Mouse (Mus musculus): ENCODE data around the gene Mrpl47. TPM values are rescaled to one million over a fixed set of nuclear protein-coding genes. Genes with fewer than 3 reads are reported as not detected.
"Not testable (repeated sequence)": the region's sequence is repeated elsewhere in the genome, so short reads cannot be mapped to it uniquely, and the experiment has no call there.

Mrpl47 gene
- polyA plus RNA-seq, 1 experiment from 2014 or later = 46.7 TPM

DNA sequence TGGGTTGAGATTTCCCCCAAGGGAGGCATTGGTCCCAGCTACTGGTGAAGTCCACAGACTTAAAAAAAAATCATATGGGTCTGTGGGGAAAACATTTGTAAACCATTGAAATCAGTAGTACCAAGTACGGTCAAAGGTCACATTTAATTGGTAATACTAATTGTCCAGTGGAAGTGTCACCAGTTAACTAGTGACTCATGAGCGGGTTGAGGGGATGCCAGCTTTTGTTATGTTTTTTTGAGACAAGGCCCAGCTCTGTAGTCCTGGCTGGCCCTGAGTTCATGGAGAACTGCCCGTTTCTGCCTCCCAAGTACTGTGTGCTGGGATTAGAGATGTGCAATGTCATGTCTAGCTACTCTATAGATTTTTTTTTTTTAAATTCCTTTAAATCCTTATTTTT lies 23.7 kb downstream of the Mrpl47 start:
- no peaks in the 10 kb centered on the region for H3K9me3 ChIP-seq (ENCODE audit: control insufficient read depth, low read length)
- H3K36me3 ChIP-seq (ENCODE audit: control insufficient read depth, insufficient read depth, low read length) = peaks cover 34% of the 10 kb centered on the region
- ATAC-seq (ENCODE audit: low FRiP score) (no peak), DNase-seq (ENCODE audit: low spot score, missing footprints) (no peak)
- no peak overlapping the region for H3K4me2 ChIP-seq
- H3K27ac ChIP-seq (ENCODE audit: low read depth, low read length) = no peak overlapping the region
- 94% methylated on average over 3 of the region's 3 CpGs for WGBS
- H3K4me3 ChIP-seq (ENCODE audit: low read depth, low read length) = no peak overlapping the region
- H3K9ac ChIP-seq (ENCODE audit: low read length) = no peak overlapping the region
- peaks cover 9% of the 10 kb centered on the region for H3K4me1 ChIP-seq (ENCODE audit: control insufficient read depth, insufficient read depth, low read length)
- H3K27me3 ChIP-seq (ENCODE audit: control insufficient read depth, insufficient read depth, low read length) = no peaks in the 10 kb centered on the region

DNA sequence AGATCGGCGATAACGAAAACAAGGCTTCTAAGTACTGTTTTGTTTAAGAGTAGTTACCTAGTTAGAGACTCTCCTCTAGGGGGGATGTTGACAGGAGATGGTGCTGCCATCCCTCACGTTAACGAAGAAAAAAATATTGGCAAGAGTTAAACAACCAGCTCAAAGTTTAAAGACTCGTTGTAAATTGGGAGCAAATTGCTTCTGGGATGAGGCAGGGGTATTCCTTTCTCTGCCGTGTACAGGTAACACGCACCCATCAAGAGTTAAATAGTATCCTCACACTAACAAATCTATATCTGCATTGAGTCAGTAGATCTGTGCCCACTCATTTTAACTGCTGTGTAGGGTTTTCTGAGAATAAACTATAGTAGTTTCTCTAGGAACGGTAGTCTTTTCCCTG lies 28.0 kb downstream of the Mrpl47 start:
- Histone ChIP-seq H3K27me3 (ENCODE audit: control insufficient read depth, insufficient read depth, low read length) (no peaks in the 10 kb centered on the region), H3K36me3 (ENCODE audit: control insufficient read depth, insufficient read depth, low read length) (peaks cover 16% of the 10 kb centered on the region; the same call in 1 of the 2 replicates), H3K27ac (ENCODE audit: low read depth, low read length) (no peak overlapping the region), H3K4me3 (ENCODE audit: low read depth, low read length) (peak overlapping the region; percentile 98), H3K9ac (ENCODE audit: low read length) (peak overlapping the region; percentile 97), H3K4me1 (ENCODE audit: control insufficient read depth, insufficient read depth, low read length) (peaks cover 9% of the 10 kb centered on the region), H3K9me3 (ENCODE audit: control insufficient read depth, low read length) (no peaks in the 10 kb centered on the region), H3K4me2 (peak overlapping the region; percentile 87)
- ATAC-seq (ENCODE audit: low FRiP score) (no peak), DNase-seq (ENCODE audit: low spot score, missing footprints) (peak; percentile 82)
- WGBS = 11% methylated on average over 9 of the region's 9 CpGs

DNA sequence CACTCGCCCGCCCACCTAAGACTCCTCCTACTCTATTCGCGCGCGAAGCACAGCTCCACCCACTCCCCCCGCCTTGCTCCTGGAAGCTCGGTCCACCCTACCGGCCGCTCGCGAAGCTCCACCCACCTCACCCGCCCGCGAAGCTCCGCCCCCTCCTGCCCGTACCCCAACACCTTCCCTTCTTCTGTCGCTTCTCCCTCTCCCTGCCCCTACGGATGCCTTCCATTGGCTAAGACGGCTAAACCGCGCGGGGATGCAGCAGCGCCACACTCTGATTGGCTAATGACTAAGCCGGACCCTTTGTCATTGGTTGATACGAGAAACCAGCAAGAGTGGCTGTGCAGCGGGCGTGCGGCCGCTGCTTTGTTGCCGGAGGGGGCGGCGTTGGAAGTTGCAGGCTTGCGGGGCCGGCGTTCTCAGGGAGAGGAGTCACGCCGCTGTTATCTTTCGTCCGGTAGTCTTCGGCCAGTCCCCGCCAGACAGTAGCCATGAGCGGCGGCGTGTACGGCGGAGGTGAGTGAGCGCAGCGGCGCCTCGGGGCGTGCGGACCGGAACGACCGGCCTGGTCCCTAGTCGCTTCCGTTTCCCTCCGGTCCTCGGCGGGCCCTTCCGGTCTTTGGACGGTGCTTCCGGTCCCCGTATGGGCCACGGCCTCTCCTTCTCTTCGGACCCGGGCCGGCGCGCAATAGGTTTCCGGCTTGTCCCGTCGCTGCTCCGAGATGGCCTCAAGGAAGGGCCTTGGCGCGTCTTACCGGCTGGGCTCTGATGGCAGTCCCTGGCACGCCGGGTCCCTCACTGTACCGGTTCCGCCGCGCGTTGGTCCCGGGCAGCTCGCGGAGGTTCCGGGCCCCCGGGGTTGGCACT lies 28.8 kb downstream of the Mrpl47 start:
- no peaks in the 10 kb centered on the region for H3K9me3 ChIP-seq (ENCODE audit: control insufficient read depth, low read length)
- H3K4me2 ChIP-seq = peak overlapping the region; percentile 87
- peak; percentile 100 for ATAC-seq (ENCODE audit: low FRiP score)
- H3K9ac ChIP-seq (ENCODE audit: low read length) = peak overlapping the region; percentile 97
- H3K36me3 ChIP-seq (ENCODE audit: control insufficient read depth, insufficient read depth, low read length) = peaks cover 12% of the 10 kb centered on the region; the same call in 1 of the 2 replicates
- WGBS = under 1% methylated on average over 90 of the region's 90 CpGs
- DNase-seq (ENCODE audit: low spot score, missing footprints) = peak; percentile 100
- H3K27ac ChIP-seq (ENCODE audit: low read depth, low read length) = peak overlapping the region; percentile 87
- peak overlapping the region; percentile 98 for H3K4me3 ChIP-seq (ENCODE audit: low read depth, low read length)
- H3K4me1 ChIP-seq (ENCODE audit: control insufficient read depth, insufficient read depth, low read length) = peaks cover 9% of the 10 kb centered on the region
- H3K27me3 ChIP-seq (ENCODE audit: control insufficient read depth, insufficient read depth, low read length) = no peaks in the 10 kb centered on the region

DNA sequence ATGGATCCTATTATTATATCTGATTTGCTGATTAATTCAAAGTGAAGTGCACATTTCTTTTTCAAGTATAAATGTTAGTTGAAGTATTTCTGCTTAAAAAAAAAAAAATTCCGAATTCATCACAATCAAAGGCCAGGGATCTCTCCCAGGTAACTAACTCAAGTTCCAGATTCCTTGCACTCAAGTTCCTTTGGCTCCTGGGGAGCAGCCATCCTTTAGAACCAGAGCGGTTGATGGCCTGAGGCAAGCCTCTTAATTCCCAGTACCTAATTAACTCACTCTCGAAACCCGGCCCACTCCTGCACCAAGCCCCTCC lies 29.4 kb downstream of the Mrpl47 start:
- 5% methylated on average over 4 of the region's 4 CpGs for WGBS
- H3K4me2 ChIP-seq = peak overlapping the region; percentile 37; the same call in 1 of the 2 replicates
- no peak for DNase-seq (ENCODE audit: low spot score, missing footprints)
- peaks cover 9% of the 10 kb centered on the region for H3K4me1 ChIP-seq (ENCODE audit: control insufficient read depth, insufficient read depth, low read length)
- no peak overlapping the region; the same call in 1 of the 2 replicates for H3K27ac ChIP-seq (ENCODE audit: low read depth, low read length)
- ATAC-seq (ENCODE audit: low FRiP score) = no peak
- H3K27me3 ChIP-seq (ENCODE audit: control insufficient read depth, insufficient read depth, low read length) = no peaks in the 10 kb centered on the region
- no peak overlapping the region for H3K9ac ChIP-seq (ENCODE audit: low read length)
- H3K4me3 ChIP-seq (ENCODE audit: low read depth, low read length) = peak overlapping the region; percentile 98
- H3K9me3 ChIP-seq (ENCODE audit: control insufficient read depth, low read length) = no peaks in the 10 kb centered on the region
- peaks cover 8% of the 10 kb centered on the region; the same call in 1 of the 2 replicates for H3K36me3 ChIP-seq (ENCODE audit: control insufficient read depth, insufficient read depth, low read length)

DNA sequence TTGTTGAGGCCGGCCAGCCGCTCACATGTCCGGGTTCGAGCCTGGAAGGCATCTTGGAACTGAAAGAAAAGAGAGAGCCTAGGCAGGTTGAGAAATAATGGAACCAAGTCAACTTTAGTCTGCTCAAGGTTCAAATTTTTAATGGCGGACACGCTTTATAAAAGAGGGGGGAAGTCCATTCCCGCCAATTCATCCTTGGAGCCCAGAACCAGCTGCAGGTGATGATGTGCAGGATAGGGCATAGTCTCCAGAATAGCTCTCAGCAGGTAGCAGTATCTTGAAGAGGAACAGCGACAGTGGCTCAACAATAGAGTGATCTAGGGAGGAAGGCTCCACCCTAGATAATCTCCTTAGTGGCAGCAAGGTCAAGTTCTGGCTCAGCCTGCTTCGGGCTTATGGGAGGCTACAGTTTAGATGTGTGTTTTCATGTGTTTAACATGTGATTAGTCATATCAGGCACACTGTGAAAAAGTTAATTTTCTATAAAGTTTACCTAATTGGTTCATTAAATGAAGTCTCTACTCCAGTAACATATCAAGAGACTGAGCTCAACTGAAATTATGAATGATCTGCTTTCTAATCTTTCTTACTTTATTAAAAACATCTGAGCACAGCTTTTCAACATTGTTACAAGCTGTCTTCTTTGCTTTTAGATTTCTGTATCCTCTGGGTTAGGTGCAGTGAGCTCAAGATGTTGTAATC lies 31.6 kb downstream of the Mrpl47 start, which contains the start of gene Actl6a:
Actl6a (plus strand) TSS at position 652 of the 702 bp plus-strand sequence.
- H3K4me1 ChIP-seq (ENCODE audit: control insufficient read depth, insufficient read depth, low read length); DNase-seq (ENCODE audit: low spot score, missing footprints); H3K9me3 ChIP-seq (ENCODE audit: control insufficient read depth, low read length); H3K4me3 ChIP-seq (ENCODE audit: low read depth, low read length); H3K9ac ChIP-seq (ENCODE audit: low read length); H3K27ac ChIP-seq (ENCODE audit: low read depth, low read length); ATAC-seq (ENCODE audit: low FRiP score); H3K36me3 ChIP-seq (ENCODE audit: control insufficient read depth, insufficient read depth, low read length); H3K4me2 ChIP-seq; H3K27me3 ChIP-seq (ENCODE audit: control insufficient read depth, insufficient read depth, low read length): not testable (repeated sequence)
- 80% methylated on average over 9 of the region's 9 CpGs for WGBS

DNA sequence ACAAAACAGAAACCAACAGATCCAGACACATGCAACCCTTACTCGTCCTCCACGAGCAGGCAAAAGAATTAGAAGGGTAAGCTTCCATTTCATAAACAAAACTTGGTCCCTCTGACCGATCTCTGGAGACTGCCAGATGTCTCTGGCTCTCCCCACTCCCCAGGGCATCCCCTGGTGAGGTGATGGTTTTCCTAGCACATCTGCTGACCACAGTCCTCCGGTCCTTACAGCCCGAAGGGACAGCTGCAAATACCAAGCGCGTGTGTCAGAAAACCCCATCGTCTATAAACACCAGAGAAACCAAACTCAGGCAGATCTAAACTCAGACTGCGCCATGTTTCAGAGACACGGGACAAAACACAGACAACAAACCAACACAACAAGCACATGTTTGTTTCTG lies 32.8 kb downstream of the Mrpl47 start:
- not testable (repeated sequence) for H3K4me1 ChIP-seq (ENCODE audit: control insufficient read depth, insufficient read depth, low read length); H3K27me3 ChIP-seq (ENCODE audit: control insufficient read depth, insufficient read depth, low read length); ATAC-seq (ENCODE audit: low FRiP score); H3K4me2 ChIP-seq; H3K27ac ChIP-seq (ENCODE audit: low read depth, low read length); DNase-seq (ENCODE audit: low spot score, missing footprints); H3K9me3 ChIP-seq (ENCODE audit: control insufficient read depth, low read length); H3K36me3 ChIP-seq (ENCODE audit: control insufficient read depth, insufficient read depth, low read length); H3K9ac ChIP-seq (ENCODE audit: low read length); H3K4me3 ChIP-seq (ENCODE audit: low read depth, low read length)
- WGBS = 88% methylated on average over 10 of the region's 10 CpGs

DNA sequence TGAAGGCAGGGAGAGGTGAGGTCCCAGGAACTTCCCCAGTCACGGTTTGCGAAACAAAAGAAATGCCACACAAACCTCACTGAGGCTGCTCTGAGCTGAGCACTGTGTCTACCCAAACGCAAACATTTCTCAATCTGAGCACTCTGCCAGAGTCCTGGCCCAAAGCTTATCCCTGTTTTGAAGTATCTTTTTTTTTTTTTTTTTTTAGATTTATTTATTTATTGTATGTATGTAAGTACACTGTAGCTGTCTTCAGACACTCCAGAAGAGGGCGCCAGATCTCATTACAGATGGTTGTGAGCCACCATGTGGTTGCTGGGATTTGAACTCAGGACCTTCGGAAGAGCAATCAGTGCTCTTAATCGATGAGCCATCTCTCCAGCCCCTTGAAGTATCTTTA lies 33.4 kb downstream of the Mrpl47 start:
- H3K4me3 ChIP-seq (ENCODE audit: low read depth, low read length); H3K36me3 ChIP-seq (ENCODE audit: control insufficient read depth, insufficient read depth, low read length); H3K9me3 ChIP-seq (ENCODE audit: control insufficient read depth, low read length); ATAC-seq (ENCODE audit: low FRiP score); H3K4me1 ChIP-seq (ENCODE audit: control insufficient read depth, insufficient read depth, low read length); H3K4me2 ChIP-seq; DNase-seq (ENCODE audit: low spot score, missing footprints); H3K9ac ChIP-seq (ENCODE audit: low read length); H3K27ac ChIP-seq (ENCODE audit: low read depth, low read length); H3K27me3 ChIP-seq (ENCODE audit: control insufficient read depth, insufficient read depth, low read length): not testable (repeated sequence)
- 89% methylated on average over 6 of the region's 6 CpGs for WGBS

DNA sequence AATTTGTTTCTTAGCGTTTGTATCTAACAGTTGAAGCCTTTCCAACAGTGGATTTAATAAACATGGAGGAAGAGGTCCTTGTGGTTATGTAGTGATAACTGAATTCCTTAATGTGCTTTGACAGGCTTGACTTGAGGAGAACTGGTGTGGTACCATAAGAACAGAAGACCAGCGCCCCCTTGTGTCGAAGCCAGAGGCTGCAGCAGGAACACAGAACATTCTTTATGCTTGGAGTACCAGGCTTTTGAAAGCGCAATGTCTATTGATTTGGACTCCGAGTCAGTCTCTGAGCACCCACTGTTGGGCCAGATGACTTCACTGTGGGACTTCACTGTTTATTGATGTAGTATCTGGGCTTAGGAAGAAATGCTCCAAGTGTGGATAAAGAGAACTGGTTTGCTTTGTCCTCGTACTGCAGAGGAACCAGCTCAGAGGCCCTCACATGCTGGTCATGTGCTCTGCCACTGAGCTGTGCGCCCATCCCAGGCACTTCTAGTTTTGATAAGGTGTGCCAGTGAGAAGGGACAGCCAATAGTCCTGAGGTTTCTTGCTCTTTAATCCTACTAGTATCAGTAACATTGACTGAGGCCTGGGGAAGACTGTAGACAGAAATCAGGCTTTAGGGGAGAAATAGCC lies 39.1 kb downstream of the Mrpl47 start:
- DNase-seq (ENCODE audit: low spot score, missing footprints) (peak; percentile 99), ATAC-seq (ENCODE audit: low FRiP score) (peak; percentile 72; the same call in 1 of the 2 replicates)
- Histone ChIP-seq H3K4me3 (ENCODE audit: low read depth, low read length) (no peak overlapping the region), H3K9ac (ENCODE audit: low read length) (no peak overlapping the region), H3K27me3 (ENCODE audit: control insufficient read depth, insufficient read depth, low read length) (no peaks in the 10 kb centered on the region), H3K4me2 (no peak overlapping the region), H3K9me3 (ENCODE audit: control insufficient read depth, low read length) (no peaks in the 10 kb centered on the region), H3K4me1 (ENCODE audit: control insufficient read depth, insufficient read depth, low read length) (no peaks in the 10 kb centered on the region), H3K27ac (ENCODE audit: low read depth, low read length) (no peak overlapping the region), H3K36me3 (ENCODE audit: control insufficient read depth, insufficient read depth, low read length) (no peaks in the 10 kb centered on the region)
- 39% methylated on average over 7 of the region's 7 CpGs for WGBS

DNA sequence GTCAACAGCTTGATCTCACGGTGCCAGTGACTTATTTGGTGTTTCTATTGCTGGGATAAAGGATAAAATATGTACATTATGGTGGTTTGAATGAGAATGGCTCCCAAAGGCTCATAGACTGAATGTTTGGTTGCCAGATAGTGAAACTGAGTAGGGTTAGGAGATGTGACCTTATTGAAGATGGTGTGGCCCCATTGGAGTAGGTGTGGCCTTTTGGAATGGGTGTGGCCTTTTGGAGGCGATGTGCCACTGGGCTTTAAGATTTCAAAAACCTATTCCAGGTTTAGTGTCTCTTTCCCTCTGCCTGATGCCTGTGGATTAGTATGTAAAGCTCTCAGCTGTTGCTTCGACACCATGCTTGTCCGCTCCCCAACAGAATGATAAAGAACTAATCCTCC lies 41.8 kb downstream of the Mrpl47 start:
- Histone ChIP-seq H3K4me1 (ENCODE audit: control insufficient read depth, insufficient read depth, low read length) (no peaks in the 10 kb centered on the region), H3K4me3 (ENCODE audit: low read depth, low read length) (no peak overlapping the region), H3K36me3 (ENCODE audit: control insufficient read depth, insufficient read depth, low read length) (no peaks in the 10 kb centered on the region), H3K27me3 (ENCODE audit: control insufficient read depth, insufficient read depth, low read length) (no peaks in the 10 kb centered on the region), H3K9me3 (ENCODE audit: control insufficient read depth, low read length) (no peaks in the 10 kb centered on the region), H3K4me2 (no peak overlapping the region), H3K9ac (ENCODE audit: low read length) (no peak overlapping the region), H3K27ac (ENCODE audit: low read depth, low read length) (no peak overlapping the region)
- WGBS = 85% methylated on average over 4 of the region's 4 CpGs
- DNase-seq (ENCODE audit: low spot score, missing footprints) (no peak), ATAC-seq (ENCODE audit: low FRiP score) (no peak)
